Mouse (Mus musculus): ENCODE results near the gene Rgs6.

Gene Rgs6

DNA sequence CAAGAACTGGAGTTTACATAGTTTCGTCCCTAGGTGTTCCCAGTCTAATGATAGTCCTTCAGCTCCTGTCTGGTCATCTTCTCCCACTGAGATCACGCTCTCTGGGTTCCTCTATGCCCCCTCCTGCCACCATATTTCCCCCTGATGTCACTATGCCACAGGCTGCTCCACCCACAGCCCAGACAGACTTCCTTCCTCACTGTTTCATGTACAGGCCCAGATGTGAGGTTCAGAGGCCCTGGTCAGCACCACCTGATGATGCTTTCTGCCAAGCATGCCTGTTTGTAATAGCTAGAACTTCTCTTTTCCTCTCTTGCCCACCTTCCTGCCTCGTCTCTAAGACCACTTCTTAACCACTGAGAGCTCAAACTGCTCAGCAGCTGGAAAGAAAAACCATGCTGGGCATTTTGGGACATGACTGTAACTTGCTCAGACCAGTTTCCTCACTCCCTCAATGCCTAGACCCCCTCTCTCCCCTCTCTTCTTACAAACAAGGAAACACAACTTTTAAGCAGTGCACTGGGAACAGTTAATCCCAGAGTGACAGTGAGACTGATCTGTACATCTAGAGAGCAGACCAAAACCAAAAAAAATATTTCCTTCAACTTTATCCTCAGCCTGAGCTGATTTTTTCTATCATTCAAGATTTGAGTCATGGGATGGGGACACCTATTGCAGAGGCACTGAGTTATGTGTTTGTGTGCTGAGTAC lies 446.9 kb downstream of the Rgs6 start:
- no peak for DNase-seq (ENCODE audit: low read depth, low spot score)

DNA sequence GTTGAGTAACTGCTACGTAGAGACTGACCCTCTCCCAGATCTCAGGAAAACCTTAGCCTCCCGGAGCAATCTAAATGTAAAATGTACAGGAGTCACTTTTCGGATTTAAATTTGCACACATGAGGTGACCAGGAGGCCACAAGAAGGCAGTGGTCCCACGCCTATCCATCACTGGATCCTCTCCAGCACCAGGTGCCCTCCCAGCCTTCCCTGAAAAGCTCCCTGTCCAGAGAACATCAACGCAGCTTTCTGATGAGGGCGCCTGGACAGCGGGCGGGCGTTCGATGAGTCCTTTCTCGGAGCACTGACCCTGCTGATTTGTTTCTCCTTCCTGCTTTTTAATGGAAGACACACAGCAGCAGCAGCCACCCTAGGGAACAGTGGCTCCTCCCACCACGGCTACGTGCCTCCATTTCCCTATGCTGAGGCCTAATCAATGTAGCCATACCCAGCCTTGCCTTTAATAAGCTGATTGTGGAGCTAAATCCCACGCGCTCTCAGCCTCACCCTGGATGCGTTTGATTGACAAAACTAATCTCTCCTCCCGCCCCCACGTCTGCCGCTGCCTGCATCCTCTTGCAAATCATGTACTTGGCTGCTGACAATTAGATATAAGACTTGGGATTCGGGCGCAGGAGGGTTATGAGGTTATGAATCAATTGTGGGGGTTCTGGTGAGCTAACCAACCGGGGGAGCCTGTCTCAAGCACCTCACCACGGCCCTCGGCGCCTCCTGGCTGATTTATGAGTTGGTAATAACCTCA lies 449.9 kb downstream of the Rgs6 start:
- DNase-seq (ENCODE audit: low read depth, low spot score), result no peak

DNA sequence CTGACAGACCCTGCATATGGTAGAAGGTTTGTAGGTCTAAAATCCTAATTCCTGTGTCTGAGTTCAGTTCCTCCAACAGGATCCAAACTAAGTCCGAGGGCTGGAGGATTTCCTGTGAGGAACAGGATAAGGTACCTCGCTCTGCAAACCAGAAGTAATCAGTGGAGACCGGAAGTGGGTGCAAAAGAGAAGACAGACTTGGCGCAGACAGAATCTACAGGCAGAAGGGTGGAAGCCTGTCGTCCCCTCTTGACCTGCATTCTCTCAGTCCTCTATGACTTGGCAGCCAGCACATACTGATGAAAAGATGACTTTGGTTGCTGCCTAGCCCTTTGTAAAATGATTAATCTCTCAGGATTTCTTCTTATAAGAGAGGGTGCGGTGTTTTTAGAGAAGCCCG lies 450.7 kb downstream of the Rgs6 start:
- no peak for DNase-seq (ENCODE audit: low read depth, low spot score)

DNA sequence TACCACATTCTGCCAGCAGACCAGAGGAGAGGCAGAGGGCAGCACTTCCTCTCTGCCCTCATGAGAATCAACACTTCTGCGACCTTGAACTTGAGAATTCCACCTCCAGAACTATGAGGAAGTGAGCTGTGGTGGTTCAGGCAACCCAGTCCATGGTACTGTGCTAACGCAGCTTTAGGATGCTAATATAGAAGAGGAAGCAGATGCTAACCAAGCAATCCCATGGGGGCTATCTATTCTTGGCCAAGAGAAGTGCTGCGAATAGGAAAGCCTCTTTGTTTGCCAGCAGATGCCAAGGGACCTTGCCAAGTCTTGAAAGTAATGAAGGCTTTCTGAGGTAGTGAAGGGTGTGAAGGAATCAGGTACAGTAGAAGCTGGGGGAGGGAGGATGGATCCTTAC lies 451.8 kb downstream of the Rgs6 start:
- DNase-seq (ENCODE audit: low read depth, low spot score), result no peak

DNA sequence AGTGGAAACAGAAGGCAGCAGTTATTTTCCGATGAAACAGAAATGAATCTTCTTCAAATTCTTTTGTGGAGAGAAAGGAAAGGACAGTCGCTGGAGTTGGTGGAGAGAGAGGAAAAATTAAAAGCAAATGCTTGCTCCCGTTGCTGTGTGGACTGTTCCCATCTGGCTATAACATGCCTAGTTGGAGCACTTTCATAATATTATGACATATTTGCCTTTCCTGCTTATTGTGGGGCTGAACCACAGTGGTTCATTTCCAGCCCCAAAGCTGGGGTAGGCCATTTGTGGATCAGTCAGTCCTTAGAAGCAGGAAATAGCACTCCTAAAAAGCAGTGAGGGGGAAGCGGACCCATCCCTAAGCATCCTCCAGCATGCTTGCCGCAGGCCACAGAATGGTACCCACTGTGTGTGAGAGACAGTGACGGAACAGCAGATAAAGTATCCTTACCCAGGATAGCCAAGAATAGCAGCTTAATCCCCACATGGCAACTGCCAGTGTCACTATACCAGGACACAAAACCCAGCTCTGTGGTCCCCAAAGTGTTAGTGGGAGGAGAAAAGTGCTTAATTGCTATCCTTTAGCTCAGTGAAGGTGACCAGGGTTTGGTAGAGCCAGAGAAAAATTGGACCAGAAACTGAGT lies 456.0 kb downstream of the Rgs6 start:
- DNase-seq (ENCODE audit: low read depth, low spot score), result no peak

DNA sequence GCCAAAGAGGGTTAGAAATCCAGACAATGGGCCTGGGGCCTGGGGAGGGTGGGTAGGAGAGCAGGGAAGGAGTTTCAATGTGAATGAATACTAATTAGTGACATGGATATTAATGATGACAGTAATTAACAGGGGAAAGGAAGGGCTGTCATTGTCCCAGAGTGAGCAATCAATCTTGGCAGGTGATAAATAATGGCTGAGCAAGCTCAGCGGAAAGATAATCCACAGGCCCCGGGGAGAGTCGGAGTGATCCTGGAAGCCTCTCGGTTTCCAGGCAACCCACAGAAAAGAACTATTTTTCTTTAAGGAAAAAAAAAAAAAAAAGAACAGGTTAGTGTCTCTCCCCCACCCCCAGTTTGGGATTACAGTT lies 456.5 kb downstream of the Rgs6 start:
- DNase-seq (ENCODE audit: low read depth, low spot score), result no peak

DNA sequence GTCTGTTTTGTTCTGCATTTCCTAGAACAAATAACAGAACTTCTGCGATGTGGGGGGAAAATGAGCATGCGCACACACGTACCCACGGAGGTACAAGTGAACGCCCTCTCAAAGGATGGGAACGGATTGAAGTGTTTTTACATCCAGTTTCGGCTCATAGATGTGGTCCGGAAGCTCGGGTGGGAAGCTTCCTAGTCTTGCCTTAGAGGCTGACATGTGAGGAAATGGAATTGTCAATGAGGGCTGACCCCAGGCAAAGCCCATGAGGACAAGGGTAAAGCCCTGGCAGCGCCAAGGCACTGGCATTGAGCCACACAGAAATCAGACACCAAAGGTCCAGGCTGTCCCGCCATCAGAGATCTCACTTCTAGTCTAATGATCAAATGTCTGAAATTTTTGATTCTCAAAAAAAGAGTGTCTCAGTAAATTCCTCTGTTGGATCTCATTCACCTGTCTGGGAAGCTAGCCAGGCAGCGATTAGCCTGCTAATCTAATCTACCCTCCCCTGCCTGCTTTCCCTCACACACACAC lies 457.0 kb downstream of the Rgs6 start:
- DNase-seq (ENCODE audit: low read depth, low spot score), result no peak

DNA sequence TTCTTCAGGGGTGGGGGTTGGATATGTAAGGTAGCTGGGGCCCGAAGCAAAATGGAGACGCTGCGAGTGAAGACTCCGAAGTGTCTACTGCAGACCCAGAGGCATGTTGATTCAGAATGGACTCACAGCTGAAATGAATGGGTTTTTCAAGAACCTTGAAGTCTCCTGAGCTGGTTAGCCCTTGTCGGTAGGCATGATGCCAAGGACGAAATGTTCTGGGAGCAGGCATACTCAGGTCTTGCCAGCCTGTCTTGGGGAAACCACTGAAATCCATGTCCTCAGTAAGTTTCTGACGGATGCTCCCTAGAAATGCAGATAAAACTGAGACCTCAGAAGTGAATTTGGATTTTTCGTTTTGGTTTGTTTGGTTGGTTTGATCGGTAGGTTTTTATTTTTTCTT lies 458.6 kb downstream of the Rgs6 start:
- no peak for DNase-seq (ENCODE audit: low read depth, low spot score)

DNA sequence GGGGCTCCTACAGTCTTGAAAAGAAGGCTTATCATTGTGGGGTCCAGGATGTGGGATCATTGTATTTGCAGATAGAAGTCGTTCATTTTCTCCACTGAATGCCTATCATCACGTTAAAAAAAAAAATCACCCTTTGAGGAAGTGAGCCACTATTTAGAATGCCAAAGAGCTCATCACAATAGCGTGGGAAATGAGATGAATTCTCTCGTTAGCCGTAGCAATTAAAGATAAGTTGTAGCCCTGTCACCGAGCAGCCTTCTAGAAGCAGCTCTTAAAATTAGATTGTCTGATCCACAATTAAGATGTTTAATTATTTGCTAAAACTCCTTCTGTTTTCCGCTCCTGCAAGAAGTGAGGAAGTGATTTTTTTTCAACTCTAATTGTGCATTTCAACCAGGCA lies 459.6 kb downstream of the Rgs6 start:
- no peak for DNase-seq (ENCODE audit: low read depth, low spot score)

DNA sequence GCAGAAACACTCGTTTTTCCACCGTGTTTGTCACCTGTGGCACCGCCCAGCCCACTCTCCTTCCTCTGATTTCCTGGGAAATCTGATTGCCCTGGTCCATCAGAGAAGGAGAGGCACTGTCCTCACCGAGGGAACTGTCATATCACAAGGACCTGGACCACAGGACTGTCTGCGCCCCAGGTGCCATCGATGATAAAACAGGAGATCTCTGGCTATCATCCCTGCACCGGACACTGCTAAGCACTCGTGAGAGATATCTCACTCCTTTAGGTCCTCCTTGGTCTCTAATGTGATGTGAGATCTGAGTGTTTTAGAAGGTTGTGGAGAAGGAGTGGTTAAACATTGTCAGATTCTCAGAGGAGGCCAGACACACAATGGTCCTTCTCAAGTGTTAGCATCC lies 462.4 kb downstream of the Rgs6 start:
- DNase-seq (ENCODE audit: low read depth, low spot score), result no peak

DNA sequence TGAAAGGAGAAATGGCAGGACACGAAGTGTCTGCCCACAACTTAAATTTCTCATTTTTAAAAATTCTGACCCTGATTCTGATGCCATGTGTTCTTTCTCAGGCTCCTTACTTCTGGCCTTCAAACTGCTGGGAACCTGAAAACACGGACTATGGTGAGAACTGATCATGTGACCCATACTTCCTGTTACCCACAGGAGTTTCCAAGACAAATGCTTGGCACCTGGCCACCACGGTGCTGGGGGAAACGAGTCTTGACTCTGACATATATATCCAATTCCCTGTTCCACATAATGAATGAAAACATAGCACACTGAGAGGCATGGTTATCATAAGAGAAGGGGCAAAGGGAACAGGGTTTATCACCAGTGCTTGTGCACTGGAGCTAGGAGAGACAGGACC lies 464.3 kb downstream of the Rgs6 start:
- DNase-seq (ENCODE audit: low read depth, low spot score), result no peak

DNA sequence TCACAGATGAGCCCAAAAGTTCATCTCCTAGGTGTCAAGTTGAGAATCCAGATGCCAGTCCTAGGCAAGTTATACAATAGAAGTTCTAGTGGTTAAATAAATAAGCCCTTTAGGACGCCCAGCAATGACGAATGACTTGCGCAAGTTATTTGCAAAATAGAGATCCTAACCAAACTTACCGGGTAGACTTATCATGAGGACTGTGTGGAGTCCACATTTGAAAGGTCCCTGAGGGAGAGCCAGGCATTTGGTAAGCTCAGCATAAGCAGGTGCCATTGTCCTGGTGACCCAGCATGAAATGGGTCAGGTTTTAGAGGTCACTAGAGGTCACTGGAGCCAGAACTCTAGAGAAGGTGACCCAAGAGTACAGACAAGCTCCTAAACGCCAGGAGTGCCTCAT lies 467.6 kb downstream of the Rgs6 start:
- DNase-seq (ENCODE audit: low read depth, low spot score), result no peak

DNA sequence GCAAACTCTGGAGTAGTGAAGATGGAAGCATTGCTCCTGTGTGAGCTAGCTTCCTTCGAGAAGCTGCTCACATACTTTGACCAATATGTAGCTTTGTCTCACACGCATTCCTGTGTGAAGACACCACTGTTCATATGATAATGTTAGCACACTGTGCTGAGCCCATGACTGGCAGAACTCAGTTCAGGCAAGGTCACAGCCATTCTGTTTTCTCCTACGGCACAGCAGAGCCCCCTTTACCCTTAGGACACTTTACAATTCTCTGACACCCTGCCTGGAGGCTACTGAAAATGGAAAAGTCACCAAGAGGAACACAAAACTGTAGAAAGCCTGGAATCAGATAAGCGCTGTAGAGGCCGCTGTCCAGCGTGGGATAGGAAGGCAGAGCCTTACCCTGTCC lies 478.3 kb downstream of the Rgs6 start:
- DNase-seq (ENCODE audit: low read depth, low spot score), result peak; percentile 55

DNA sequence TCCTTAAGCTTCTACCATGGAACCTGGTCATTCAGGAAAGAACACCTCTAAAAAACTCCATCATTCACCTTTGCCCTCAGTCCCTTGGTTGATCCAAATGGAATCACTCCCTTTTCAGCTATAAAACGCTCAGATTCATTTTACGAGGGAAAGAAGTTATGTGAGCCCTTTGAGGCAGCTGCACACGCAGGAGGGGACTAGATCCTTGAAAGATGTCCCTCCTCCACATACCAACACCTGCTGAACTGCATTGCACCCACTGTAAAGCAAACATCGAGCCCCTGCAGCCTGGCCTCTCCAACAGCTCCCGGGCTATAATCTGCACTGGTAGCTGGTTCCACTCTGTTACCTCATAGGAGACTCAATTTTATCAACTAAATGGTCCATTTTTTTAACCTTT lies 482.8 kb downstream of the Rgs6 start:
- no peak for DNase-seq (ENCODE audit: low read depth, low spot score)

DNA sequence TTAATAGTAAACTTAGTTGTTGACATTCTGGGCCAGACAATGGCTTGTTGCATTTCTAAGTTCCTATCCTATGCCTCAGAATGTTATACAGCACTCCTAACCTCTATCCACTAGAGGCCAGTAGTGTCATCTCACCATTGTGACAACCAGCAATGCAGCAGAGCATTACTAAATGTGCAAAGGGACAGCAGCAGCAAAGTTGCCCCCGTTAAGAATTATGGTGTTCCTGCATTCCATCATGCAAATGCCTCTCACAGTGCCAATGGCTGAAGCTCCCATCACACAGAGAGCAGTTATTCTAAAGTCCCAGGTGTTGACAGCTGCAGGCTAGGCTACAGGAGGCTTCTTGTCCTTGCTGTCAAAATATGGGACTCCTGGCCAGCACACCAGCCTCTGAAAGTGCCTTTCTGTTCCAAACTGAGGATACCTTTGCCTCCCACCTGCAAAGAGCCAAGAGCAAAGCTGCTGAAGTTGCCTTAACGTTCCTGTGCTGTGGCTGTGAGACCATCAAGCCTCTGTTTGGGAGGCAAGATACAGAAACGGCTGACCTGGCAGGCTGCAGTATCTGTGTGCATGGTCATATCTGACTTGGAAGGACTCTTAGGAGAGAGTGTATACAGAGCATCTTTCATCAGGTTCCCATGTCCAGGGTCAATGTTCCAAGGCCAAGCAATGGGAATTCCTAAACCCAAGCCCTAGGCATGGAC lies 484.2 kb downstream of the Rgs6 start:
- peak; percentile 13 for DNase-seq (ENCODE audit: low read depth, low spot score)

DNA sequence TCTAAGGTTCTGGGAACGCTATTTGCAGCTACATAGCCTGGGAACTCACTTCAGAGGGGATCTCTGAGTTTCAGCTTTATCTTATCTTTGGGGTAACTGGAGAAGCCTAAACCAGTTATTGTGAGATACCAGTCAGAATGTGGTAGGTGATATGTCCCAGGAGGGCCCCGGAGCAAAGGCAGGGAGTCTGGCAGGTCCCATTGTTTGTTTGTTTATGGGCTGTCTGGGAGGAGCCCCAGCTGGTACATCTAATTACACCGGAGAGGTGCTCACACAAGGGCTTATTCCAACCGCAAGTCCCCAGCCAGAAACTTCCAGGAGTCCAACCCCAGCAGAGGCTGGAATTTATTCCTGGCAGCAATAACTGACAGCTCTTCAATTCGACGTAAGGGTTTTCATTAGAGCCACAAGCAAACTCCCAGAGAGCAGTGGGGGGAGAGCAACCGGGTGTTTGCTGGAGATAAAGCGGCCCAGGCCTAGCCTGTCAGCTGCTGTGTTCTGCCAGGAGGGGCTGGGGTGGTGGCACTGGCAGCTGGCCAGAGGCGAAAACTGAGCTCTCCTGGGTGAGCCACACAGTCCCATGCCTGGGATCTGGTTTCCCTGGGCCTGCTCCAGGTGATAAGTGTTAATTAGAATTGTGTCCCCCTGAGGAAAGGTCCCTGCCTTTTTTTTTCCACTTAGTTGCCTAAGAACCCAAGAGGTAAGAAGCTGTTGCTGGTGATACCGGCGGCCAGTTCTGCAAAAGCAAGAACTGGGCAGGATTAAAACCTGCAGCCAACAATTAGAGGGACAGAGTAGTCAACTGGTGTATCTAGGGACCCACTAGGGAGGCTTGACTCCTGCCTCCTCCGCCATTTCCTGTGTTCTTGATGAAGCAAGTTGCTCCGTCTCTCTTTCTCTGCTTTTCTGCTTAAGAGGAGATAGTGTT lies 485.1 kb downstream of the Rgs6 start:
- DNase-seq (ENCODE audit: low read depth, low spot score), result no peak

DNA sequence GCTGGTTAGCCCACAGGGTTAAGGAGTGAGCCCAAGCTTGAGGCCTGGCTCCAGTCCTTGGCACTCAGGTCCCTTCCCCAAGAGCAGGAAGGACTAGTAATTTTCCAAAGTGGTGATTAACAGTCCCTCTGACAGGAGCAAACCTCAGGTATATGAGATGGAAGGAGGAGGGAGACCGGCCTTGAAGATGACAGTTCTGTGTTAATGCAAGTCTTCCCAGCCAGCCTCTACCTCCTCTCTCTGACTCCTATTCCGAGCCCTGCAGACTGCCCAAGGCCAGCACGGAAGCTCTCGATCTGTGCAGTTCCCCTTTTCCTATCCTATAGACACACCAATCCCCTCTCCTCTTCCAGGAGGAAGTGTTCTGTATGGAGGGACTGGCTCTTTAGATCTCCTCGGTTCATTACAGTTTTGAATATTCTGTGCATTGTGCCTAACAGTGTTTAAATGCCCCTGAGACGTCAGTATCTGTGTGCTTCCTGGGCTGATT lies 485.8 kb downstream of the Rgs6 start:
- no peak for DNase-seq (ENCODE audit: low read depth, low spot score)

DNA sequence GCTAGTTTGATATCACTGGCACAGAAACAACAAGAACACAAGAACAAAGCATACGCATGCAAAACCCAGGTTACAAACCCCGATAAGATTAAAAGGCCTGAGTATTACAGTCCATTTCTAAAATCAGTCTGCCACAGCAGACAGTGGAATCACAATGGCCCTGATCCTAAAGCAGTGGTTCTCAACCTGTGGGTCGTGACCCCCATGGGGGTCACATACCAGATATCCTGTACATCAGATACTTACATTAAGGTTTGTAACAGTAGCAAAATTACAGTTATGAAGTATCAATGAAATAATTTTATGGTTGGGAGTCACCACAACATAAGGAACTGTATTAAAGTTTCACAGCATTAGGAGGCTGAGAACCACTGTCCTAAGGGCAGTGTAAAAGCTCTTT lies 488.1 kb downstream of the Rgs6 start:
- no peak for DNase-seq (ENCODE audit: low read depth, low spot score)

DNA sequence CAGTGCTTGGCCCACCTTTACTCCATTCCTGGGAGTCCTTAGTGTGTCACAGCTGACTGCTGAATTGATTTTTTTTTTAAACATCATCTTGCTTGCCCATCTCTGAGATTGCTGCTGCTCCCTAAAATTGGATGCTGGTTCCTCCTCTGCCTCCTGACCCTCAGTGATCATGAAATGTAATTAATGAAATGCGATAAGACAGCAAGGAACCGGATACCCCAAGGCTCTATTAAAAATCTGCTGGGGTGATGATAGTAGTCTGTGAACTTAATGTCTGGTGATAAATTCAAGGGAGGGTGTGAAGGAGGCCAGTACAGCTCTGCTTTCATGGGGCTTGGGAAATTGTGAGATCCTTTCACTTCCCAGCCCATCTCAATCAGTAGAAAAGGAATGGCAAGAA lies 489.4 kb downstream of the Rgs6 start:
- no peak for DNase-seq (ENCODE audit: low read depth, low spot score)

DNA sequence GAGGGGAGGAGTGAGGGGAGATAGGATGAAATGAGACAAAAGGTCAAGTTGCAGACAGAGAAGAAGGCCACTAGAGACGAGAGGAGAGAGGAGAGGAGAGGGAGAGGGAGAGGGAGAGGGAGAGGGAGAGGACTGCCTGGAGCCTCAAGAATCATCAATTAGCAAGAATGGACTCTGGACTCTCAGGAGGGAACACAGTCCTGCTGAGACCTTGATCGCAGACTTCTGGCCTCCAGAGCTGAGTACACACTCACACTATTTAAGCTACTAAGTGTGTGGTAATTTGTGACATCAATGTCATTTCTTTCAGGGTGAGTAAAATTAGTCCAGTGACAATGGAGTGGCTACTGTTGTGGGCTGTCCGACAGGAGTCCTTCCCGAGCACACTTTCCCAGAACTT lies 495.3 kb downstream of the Rgs6 start:
- DNase-seq (ENCODE audit: low read depth, low spot score), result no peak

DNA sequence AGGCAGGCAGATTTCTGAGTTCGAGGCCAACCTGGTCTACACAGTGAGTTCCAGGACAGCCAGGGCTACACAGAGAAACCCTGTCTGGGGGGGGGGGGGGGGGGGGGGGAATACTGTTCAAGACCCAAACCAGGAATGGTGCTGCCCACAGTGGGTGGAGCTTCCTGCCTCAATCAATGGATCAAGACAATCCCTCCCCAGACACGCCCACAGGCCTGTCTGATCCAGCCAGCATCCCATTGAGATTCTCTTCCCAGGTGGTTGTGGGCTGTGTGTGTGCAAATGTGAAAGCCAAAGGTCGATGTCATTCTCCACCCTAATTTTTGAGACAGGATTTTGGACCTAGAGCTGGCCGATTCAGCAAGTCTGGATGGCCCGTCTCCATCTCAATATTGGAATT lies 496.5 kb downstream of the Rgs6 start:
- DNase-seq (ENCODE audit: low read depth, low spot score), result peak; percentile 75
